Mouse (Mus musculus) MEL (cell line): ENCODE measurements at regions not wholly inside any gene's neighbourhood (a gene's known extent, or its start where the extent isn't known, plus 50 kb on each side); places are given as distances from the start of the nearest gene placed in this dataset.

Experiments
- DNase-seq: peaks from one replicate; pipeline ENCODE4 v3.0.0; 2011; ENCODE audit warnings: low read depth, low spot score
- H3K27ac ChIP-seq: 2 replicates; pipeline ENCODE4 v1.5.1; 2012; ENCODE audit warnings: low read depth, mild to moderate bottlenecking, control low read depth, low read length, moderate library complexity; ENCODE audit not compliant: control insufficient read depth
- H3K27me3 ChIP-seq, 2 experiments: fragments of 150-350 bp in 1 of 2; sonication (generic) in 1 of 2; 2 replicates each; pipeline ENCODE4 v1.6.1; 2012; ENCODE audit warnings: low read length in 2 of 2, mild to moderate bottlenecking in 2 of 2, improper control_type of control experiment in 1 of 2, moderate library complexity in 1 of 2; ENCODE audit not compliant: insufficient read depth in 2 of 2, control insufficient read depth in 1 of 2
- H3K36me3 ChIP-seq, 2 experiments: 2 replicates each; pipeline ENCODE4 v1.6.1; 2012 to 2014; ENCODE audit warnings: low read length in 2 of 2, improper control_type of control experiment in 1 of 2, inconsistent platforms in 1 of 2, mild to moderate bottlenecking in 1 of 2; ENCODE audit not compliant: insufficient read depth in 2 of 2, control insufficient read depth in 1 of 2
- H3K4me1 ChIP-seq, 2 experiments: fragments of 150-350 bp in 1 of 2; sonication (generic) in 1 of 2; 2 replicates each; pipeline ENCODE4 v1.6.1; 2012; ENCODE audit warnings: low read length in 2 of 2, improper control_type of control experiment in 1 of 2, mild to moderate bottlenecking in 1 of 2; ENCODE audit not compliant: insufficient read depth in 2 of 2, control insufficient read depth in 1 of 2
- H3K4me3 ChIP-seq, 2 experiments: fragments of 150-350 bp in 1 of 2; sonication (generic) in 1 of 2; 2 replicates each; pipeline ENCODE4 v1.5.1; 2012; ENCODE audit warnings: low read depth in 2 of 2, low read length in 2 of 2, mild to moderate bottlenecking in 2 of 2, moderate library complexity in 2 of 2, control low read depth in 1 of 2, improper control_type of control experiment in 1 of 2; ENCODE audit not compliant: control insufficient read depth in 1 of 2, insufficient read depth in 1 of 2
- H3K79me2 ChIP-seq: 2 replicates; pipeline ENCODE4 v1.6.1; 2012; ENCODE audit warnings: mild to moderate bottlenecking, low read length, moderate library complexity; ENCODE audit not compliant: control insufficient read depth, poor library complexity, insufficient read depth
- H3K9ac ChIP-seq: 2 replicates; pipeline ENCODE4 v1.6.1; 2012; ENCODE audit warnings: low read depth, mild to moderate bottlenecking, control low read depth, low read length, moderate library complexity; ENCODE audit not compliant: control insufficient read depth, poor library complexity, severe bottlenecking
- H3K9me3 ChIP-seq: fragments of 150-350 bp; sonication (generic); replicated peaks from 2 replicates; pipeline ENCODE4 v1.6.1; 2012; ENCODE audit warnings: mild to moderate bottlenecking, low read length, improper control_type of control experiment, moderate library complexity; ENCODE audit not compliant: insufficient read depth
- BHLHE40 ChIP-seq: IDR thresholded peaks from 2 replicates; pipeline ENCODE4 v1.6.1; 2012; ENCODE audit warnings: low read depth, mild to moderate bottlenecking, inconsistent platforms, low read length, improper control_type of control experiment, borderline replicate concordance
- E2F4 ChIP-seq: IDR thresholded peaks from 2 replicates; pipeline ENCODE4 v1.6.1; 2011; ENCODE audit warnings: low read depth, low read length, improper control_type of control experiment, borderline replicate concordance
- ELF1 ChIP-seq: IDR thresholded peaks from 2 replicates; pipeline ENCODE4 v1.6.1; 2014; ENCODE audit warnings: low read depth, mild to moderate bottlenecking, inconsistent platforms, low read length, improper control_type of control experiment, moderate library complexity
- EP300 ChIP-seq, 2 experiments: IDR thresholded peaks; 2 replicates each; pipeline ENCODE4 v1.6.1; 2011; ENCODE audit warnings: improper control_type of control experiment in 2 of 2, low read length in 2 of 2, low read depth in 1 of 2, mild to moderate bottlenecking in 1 of 2
- ETS1 ChIP-seq: IDR thresholded peaks from 2 replicates; pipeline ENCODE4 v1.6.1; 2012; ENCODE audit warnings: low read depth, mild to moderate bottlenecking, inconsistent platforms, low read length, improper control_type of control experiment, moderate library complexity
- GABPA ChIP-seq: IDR thresholded peaks from 2 replicates; pipeline ENCODE4 v1.6.1; 2012; ENCODE audit warnings: low read depth, mild to moderate bottlenecking, inconsistent platforms, low read length, improper control_type of control experiment, moderate library complexity
- MAX ChIP-seq: IDR thresholded peaks from 2 replicates; pipeline ENCODE4 v1.6.1; 2011; ENCODE audit warnings: low read length, improper control_type of control experiment
- MXI1 ChIP-seq: IDR thresholded peaks from 2 replicates; pipeline ENCODE4 v1.6.1; 2011; ENCODE audit warnings: mild to moderate bottlenecking, low read depth, low read length, improper control_type of control experiment
- MYB ChIP-seq: IDR thresholded peaks from 2 replicates; pipeline ENCODE4 v1.6.1; 2011; ENCODE audit warnings: mild to moderate bottlenecking, low read depth, low read length, improper control_type of control experiment
- NELFE ChIP-seq: IDR thresholded peaks from 2 replicates; pipeline ENCODE4 v1.6.1; 2011; ENCODE audit warnings: low read depth, low read length, improper control_type of control experiment
- NRF1 ChIP-seq: IDR thresholded peaks from 2 replicates; pipeline ENCODE4 v1.6.1; 2014; ENCODE audit warnings: low read depth, mild to moderate bottlenecking, inconsistent platforms, low read length, improper control_type of control experiment, moderate library complexity; ENCODE audit not compliant: poor library complexity, insufficient read depth, severe bottlenecking
- POLR2A ChIP-seq, 2 experiments: IDR thresholded peaks; 2 replicates each; pipeline ENCODE4 v1.6.1; 2011 to 2012; ENCODE audit warnings: low read length in 2 of 2, mild to moderate bottlenecking in 2 of 2, control low read depth in 1 of 2, improper control_type of control experiment in 1 of 2, low read depth in 1 of 2, moderate library complexity in 1 of 2; ENCODE audit not compliant: control insufficient read depth in 1 of 2, insufficient read depth in 1 of 2, poor library complexity in 1 of 2
- POLR2AphosphoS5 ChIP-seq: IDR thresholded peaks from 2 replicates; pipeline ENCODE4 v1.6.1; 2012; ENCODE audit warnings: low read depth, borderline replicate concordance, mild to moderate bottlenecking, inconsistent platforms, low read length, moderate library complexity, mixed read lengths
- SIN3A ChIP-seq: IDR thresholded peaks from 2 replicates; pipeline ENCODE4 v1.6.1; 2012; ENCODE audit warnings: low read length, improper control_type of control experiment, inconsistent platforms
- TAL1 ChIP-seq: IDR thresholded peaks from 2 replicates; pipeline ENCODE4 v1.6.1; 2012; ENCODE audit warnings: mild to moderate bottlenecking, inconsistent platforms, low read length, moderate library complexity, mixed read lengths
- TBP ChIP-seq: IDR thresholded peaks from 2 replicates; pipeline ENCODE4 v1.8.0; 2011; ENCODE audit warnings: low read depth, low read length, improper control_type of control experiment
- TCF12 ChIP-seq: IDR thresholded peaks from 2 replicates; pipeline ENCODE4 v1.6.1; 2014; ENCODE audit warnings: low read depth, mild to moderate bottlenecking, inconsistent platforms, low read length, improper control_type of control experiment, moderate library complexity
- UBTF ChIP-seq: IDR thresholded peaks from 2 replicates; pipeline ENCODE4 v1.6.1; 2012; ENCODE audit warnings: low read depth, mild to moderate bottlenecking, inconsistent platforms, low read length, improper control_type of control experiment, moderate library complexity, borderline replicate concordance; ENCODE audit not compliant: insufficient read depth
- ZNF384 ChIP-seq: IDR thresholded peaks from 2 replicates; pipeline ENCODE4 v1.6.1; 2012; ENCODE audit warnings: low read depth, mild to moderate bottlenecking, inconsistent platforms, low read length, improper control_type of control experiment

DNA sequence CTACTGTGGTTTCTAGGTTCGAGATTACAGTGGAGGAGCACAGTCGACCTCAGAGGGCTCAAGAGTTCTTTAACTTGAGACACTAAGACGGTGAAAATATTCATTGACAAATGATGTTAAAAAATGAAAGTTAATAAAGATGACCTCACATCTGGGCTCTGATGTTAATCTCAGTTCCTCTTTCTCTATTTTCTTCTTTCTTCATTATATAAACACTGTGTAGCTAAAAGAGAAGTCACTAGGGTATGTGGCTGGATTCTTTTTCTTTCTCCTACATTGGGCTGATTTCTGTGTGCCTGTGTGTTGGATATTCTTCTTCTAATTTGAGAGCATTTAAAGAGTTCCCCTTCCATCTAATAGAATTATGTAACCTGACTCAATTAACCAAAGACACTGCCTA is 257.5 kb upstream of the Slc24a2 start:
- Histone ChIP-seq H3K4me1 (no peaks in the 10 kb centered on the region), H3K9me3 (no peaks in the 10 kb centered on the region), H3K27me3 (no peaks in the 10 kb centered on the region; a peak in 1 of 4 replicates), H3K9ac (no peak overlapping the region)
- peak; percentile 2 for DNase-seq
- TF ChIP-seq POLR2A (IDR thresholded peaks at IDR 0.05; ENCODE audit: control insufficient read depth in 1 of 2, insufficient read depth in 1 of 2, low read depth in 1 of 2, low read length in 2 of 2, poor library complexity in 1 of 2) (no peak), POLR2AphosphoS5 (no peak), E2F4 (no peak), SIN3A (no peak), UBTF (no peak), ELF1 (no peak), ETS1 (no peak), BHLHE40 (no peak), NELFE (no peak), MYB (no peak)
- TF ChIP-seq, all 39 proteins: peak for 0
- no peak overlapping the region for H3K4me3 ChIP-seq
- H3K36me3 ChIP-seq, result no peaks in the 10 kb centered on the region
- no peak overlapping the region for H3K27ac ChIP-seq
- no peaks in the 10 kb centered on the region for H3K79me2 ChIP-seq

DNA sequence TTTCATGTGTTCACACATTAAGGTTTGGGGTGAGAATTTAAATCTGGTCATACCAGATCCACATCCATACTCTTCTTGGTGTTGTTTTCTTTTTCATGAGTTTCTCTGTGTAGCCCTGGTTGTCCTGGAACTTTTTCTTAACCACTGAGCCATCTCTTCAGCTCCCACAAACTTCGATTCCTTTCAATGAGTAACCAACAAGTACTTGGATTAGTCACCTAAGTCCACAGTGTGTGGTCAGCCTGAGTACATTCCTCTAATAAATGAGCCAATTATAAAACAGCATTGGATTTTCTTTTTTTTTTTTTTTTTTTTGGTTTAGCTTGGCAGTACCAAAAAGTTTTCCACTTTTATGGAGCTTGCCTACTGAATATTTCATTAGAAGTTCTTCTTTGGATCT is 245.3 kb upstream of the Slc24a2 start:
- DNase-seq, result no peak
- no peak overlapping the region for H3K9ac ChIP-seq
- TF ChIP-seq MXI1, result no peak
- no peak for TF ChIP-seq TAL1
- TF ChIP-seq ZNF384, result no peak
- no peak for TF ChIP-seq SIN3A
- no peak for TF ChIP-seq TCF12
- TF ChIP-seq GABPA, result no peak
- TF ChIP-seq ETS1, result no peak
- TF ChIP-seq BHLHE40, result no peak
- no peak for TF ChIP-seq MAX
- TF ChIP-seq POLR2AphosphoS5, result no peak
- TF ChIP-seq TBP, result no peak
- TF ChIP-seq NRF1, result no peak
- TF ChIP-seq EP300 (IDR thresholded peaks at IDR 0.05; ENCODE audit: low read depth in 1 of 2, low read length in 2 of 2), result no peak
- TF ChIP-seq, all 39 proteins: peak for 0
- Histone ChIP-seq H3K79me2 (no peaks in the 10 kb centered on the region), H3K36me3 (no peaks in the 10 kb centered on the region), H3K4me3 (no peak overlapping the region), H3K27me3 (0 out of 4 replicates have a peak, but pooled peaks cover 0 to 1% of the 10 kb centered on the region in 2 experiments), H3K4me1 (no peaks in the 10 kb centered on the region), H3K9me3 (no peaks in the 10 kb centered on the region), H3K27ac (no peak overlapping the region)
